Mouse (Mus musculus) brain, embryonic 14.5 days (tissue): ENCODE results near the gene Sbno2. TPM values are rescaled to one million over a fixed set of nuclear protein-coding genes. Genes with fewer than 3 reads are reported as not detected.

ENCODE experiments used
- DNase-seq: peaks from one replicate; pipeline ENCODE4 v3.0.0-alpha.2; 2011; ENCODE audit warnings: low read depth
- CTCF ChIP-seq: fragments of 200-500 bp; IDR thresholded peaks from 2 replicates; pipeline ENCODE4 v1.5.1; 2012; ENCODE audit warnings: inconsistent platforms, mild to moderate bottlenecking, moderate library complexity, borderline replicate concordance; ENCODE audit not compliant: insufficient read depth, insufficient read length; ENCODE audit errors: extremely low read depth
- POLR2A ChIP-seq: fragments of 200-500 bp; IDR thresholded peaks from 2 replicates; pipeline ENCODE4 v1.6.1; 2012; ENCODE audit warnings: mild to moderate bottlenecking, inconsistent platforms, borderline replicate concordance; ENCODE audit not compliant: poor library complexity, insufficient read depth, insufficient read length, severe bottlenecking; ENCODE audit errors: extremely low read depth
- polyA plus RNA-seq: library from polyadenylated mRNA; depleted of rRNA; stranded (reverse); fragments of >200 nt; gene quantifications from 2 replicates; pipeline ENCODE4 v1.2.3, GENCODE M21; 2012

Sbno2 gene
- polyA plus RNA-seq, 1 experiment: 31.1 TPM

GRCm38 (mm10) chr10:80131316-80131951 lies 26.1 kb upstream of the Sbno2 start:
- peak; percentile 71 for DNase-seq
- no peak for TF ChIP-seq CTCF
- no peak for TF ChIP-seq POLR2A

DNA sequence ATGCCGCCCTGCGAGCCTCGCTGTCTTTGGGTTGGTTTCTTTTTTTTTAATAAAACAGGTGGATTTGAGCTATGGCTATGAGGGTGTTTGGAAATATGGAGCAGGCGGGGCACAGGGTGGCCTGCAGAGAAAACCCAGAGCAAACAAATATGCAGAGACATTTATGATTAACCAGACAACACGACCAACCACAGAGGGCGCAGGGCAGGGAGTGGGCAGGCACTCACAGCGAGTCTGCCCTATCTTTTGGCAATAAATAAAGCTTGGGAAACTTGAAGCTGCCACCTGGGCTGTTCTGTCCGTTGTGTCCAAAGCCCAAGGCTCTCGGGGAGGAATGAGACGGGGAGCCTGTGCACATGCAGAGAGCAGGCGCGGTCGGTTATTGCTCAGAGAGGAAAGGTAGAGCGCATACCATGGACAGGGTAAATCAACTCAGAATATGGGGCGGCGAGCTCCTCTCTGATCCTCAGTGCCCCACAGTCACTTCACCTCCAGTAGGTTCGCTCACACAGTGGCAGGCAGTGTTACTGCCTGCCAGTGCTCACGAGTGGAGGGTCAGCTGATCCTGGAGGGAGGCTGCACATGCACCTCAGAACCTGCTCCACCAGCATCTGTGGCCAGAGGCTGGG lies 25.1 kb upstream of the Sbno2 start:
- no peak for TF ChIP-seq CTCF
- no peak for TF ChIP-seq POLR2A
- DNase-seq: no peak

- no peak for DNase-seq
- TF ChIP-seq POLR2A (no peak), CTCF (no peak)
These were observed 24.5 kb upstream of the Sbno2 start for GRCm38 (mm10) chr10:80129846-80130245.

- no peak for DNase-seq
- TF ChIP-seq CTCF: no peak
- no peak for TF ChIP-seq POLR2A
These were observed 22.5 kb upstream of the Sbno2 start for GRCm38 (mm10) chr10:80127920-80128319.

DNA sequence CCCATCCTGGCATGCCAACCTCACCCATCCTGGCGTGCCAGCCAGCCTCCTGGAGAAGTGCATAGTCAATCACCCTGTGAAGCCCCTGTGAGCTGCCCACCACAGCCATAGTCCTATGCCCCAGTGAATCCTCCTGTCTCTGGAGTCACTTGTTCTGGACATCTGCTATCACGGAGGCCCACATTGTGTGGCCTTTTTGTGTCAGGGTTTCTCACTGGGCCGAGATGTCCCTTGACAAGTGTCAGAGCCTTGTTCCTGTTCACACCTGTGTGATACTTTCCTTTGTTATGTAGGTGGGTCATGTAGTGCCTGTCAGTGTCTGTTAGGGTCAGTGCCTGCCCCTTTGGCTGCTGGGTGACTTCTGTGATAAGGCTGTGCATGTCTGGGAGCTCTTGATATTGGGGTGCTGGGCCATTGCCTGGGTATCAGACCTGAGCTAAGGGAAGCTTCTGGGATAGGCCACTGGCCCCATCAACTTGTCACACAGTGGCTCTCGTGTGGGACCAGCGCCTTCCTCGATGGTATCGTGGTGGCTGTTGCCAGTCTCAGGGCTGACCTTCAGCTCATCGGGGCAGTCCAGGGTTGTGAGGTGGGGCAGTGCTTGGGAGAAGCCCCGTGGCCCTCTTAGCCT lies 18.7 kb upstream of the Sbno2 start:
- TF ChIP-seq POLR2A: no peak
- TF ChIP-seq CTCF: no peak
- no peak for DNase-seq

GRCm38 (mm10) chr10:80121639-80122038 lies 16.3 kb upstream of the Sbno2 start:
- TF ChIP-seq CTCF: no peak
- TF ChIP-seq POLR2A: no peak
- DNase-seq: no peak

GRCm38 (mm10) chr10:80120146-80120545 lies 14.8 kb upstream of the Sbno2 start:
- no peak for DNase-seq
- TF ChIP-seq POLR2A (no peak), CTCF (no peak)

GRCm38 (mm10) chr10:80118552-80118951 lies 13.2 kb upstream of the Sbno2 start:
- peak; percentile 61 for DNase-seq
- TF ChIP-seq POLR2A (no peak), CTCF (no peak)

DNA sequence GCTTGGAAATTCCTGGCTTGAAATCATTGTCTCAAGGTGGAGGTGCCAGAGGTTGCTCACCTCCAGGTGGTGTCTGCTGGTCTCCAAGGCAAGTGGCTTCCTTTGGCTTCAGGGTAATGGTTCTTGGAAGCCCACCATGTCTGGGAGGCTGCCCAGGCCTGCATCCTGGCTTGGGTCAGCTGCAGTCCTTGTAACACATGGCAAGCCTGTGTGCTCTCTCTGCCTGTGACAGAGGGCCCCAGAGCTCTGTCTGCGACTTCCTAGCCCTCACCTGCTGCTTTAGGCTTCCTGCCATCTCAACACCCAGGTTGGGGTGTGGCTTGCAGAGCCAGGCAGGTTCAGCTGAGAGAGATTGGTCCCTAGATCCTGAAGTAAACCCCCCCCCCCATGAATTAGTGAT lies 12.4 kb upstream of the Sbno2 start:
- no peak for DNase-seq
- TF ChIP-seq POLR2A (no peak), CTCF (no peak)

GRCm38 (mm10) chr10:80116927-80117691 lies 11.7 kb upstream of the Sbno2 start:
- DNase-seq: peak; percentile 38
- no peak for TF ChIP-seq CTCF
- no peak for TF ChIP-seq POLR2A

- no peak for TF ChIP-seq POLR2A
- no peak for TF ChIP-seq CTCF
These were observed 11.2 kb upstream of the Sbno2 start for GRCm38 (mm10) chr10:80116563-80116926.

GRCm38 (mm10) chr10:80115944-80116335 lies 10.6 kb upstream of the Sbno2 start:
- TF ChIP-seq CTCF: no peak
- TF ChIP-seq POLR2A: no peak
- no peak for DNase-seq

More at GRCm38 (mm10) chr10:80116563-80116926, 11.2 kb upstream of the Sbno2 start:
- DNase-seq: peak; percentile 33
